Mouse (Mus musculus) megakaryocyte-erythroid progenitor cell, adult 5 weeks (primary cell): ENCODE results near the gene Kremen2. TPM values are rescaled to one million over a fixed set of nuclear protein-coding genes. Genes with fewer than 3 reads are reported as not detected.

ENCODE experiments used
- polyA plus RNA-seq: library from polyadenylated mRNA; stranded (reverse); fragments of >175 nt; gene quantifications from 2 replicates; pipeline ENCODE4 v1.2.3, GENCODE M21; 2012

The Kremen2 gene
- 0.10 and 0.19 TPM in 2 replicates for polyA plus RNA-seq

DNA sequence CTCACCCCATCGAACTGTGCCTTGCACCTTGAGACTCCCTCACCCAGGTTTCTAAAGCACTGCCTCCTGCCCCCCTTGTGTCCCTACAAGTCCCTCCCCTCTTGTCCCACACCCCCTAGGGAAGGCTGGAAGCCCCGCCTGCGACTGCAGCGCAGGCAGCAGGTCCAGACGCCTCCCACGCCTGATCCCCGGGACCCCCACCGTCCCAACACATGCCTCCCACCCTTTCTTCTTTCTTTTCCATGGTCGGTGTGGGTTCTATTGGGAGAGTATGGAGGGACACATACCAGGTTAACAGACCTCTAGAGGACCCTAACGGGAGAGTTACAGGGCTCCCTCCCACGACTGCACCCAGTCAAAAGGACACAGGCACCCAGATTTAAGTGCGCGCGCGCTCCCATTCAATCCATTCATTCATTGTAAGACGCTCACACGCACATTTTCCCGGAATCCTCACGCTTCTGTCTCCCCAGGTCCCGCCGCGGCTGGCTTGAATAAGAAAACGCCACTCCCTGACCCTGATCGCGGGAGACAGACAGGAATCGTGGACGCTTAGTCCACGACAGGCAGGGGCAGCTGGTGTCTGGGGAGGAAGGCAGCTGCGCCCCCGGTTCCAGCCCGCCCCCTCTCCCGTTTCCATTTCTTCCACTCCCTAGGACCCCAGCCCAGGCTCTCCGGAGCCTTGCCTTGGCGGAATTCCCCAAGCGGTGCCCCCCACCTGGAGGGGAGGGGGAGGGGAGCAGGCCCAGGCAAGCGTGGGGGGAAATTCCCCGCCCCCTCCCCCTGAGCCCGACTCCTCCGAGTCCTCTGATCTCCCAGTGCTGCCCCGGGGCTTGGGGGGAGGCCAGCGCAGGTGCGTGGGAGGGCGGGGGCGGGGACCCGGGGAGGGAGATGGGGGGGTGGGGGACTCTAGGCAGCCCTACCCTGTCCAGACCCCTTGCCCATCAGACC, at the start of gene Kremen2:
Gene Kremen2 (minus strand): TSS at position 533 of the 951 bp plus-strand sequence.

DNA sequence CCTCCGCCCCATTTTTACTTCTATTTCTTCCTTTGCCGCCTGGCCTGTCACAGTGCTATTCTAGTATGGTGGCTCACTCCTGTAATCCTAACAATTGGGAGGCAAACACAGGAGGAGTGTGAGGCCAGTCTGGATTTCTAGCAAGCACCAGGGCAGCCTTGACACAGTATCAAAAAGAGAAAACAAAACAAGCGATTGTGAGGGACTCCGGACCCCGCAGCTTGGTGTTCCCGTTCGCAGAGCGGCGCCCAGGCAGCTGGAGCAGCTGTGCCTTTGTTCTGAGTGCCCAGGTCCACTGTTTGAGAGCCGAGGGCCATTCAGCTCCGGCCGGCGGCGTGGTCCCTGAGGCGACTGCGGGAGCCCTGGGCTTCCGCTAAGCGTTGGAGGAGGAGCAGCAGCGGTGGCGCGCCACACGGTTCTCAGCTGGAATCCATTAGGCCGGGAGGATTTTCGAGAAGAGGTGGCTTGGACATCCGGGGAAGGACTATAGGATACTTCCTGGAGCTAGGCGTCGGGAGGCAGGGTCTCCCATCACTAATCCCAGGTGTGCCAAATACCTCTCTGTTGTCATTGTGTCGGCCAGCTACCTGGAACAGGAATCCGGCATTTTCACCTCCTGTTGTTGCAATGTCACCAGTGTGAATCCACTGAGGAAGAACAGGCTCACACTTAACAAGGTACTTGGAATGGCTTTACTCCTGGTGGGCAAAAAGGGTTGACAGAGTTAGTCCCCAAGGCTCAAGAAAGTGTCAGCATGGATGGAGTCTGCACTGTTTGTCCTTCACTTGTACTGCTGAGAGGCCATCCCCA, 44.8 kb upstream of the Kremen2 start, which contains the start of gene Srrm2:
Gene Srrm2 (plus strand): TSS at position 264 of the 810 bp plus-strand sequence.

DNA sequence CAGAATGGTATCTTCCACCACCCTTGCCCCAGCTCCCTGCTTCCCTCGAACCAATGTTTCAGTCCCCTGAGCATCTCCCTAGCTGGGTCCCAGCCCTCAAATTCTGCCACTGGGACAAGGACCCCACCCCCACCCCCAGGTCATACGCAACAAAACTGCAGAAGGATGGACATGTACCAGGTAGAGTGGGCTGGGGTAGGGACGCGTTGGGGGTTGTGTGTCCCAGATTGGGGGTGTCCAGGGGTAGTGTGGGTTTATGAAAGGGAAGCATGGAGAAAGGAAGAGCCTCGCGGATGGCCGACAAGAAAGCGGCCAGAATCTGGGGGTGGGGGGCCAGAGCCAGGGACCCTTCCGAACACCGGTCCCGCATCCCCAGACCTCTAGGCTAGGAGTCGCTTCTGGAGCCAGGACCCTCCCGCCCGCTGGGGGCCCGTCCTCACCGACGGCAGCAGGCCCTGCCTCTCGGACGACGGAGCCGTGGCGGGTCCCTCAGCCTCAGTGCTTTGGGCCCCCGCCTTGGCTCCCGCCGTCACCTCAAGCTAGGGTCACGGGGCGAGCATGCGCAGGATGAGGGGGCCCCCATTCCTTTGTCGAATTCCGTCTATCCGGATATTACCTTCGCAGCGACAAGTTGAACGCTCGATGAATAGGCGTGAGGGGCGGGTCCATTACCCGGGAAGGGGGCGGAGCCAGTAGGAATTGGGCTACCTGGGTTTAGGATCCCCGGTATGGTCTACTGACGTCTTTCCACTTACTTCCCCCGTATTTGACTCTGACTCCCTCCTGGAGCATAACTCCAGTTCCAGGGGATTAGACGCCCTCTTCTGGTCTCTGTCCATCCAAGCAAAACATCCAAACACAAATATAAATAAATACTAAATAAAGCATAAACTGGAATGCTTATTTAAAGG, 40.2 kb upstream of the Kremen2 start, which contains the start of gene Flywch2:
Gene Flywch2 (minus strand): TSS at position 521 of the 911 bp plus-strand sequence.

DNA sequence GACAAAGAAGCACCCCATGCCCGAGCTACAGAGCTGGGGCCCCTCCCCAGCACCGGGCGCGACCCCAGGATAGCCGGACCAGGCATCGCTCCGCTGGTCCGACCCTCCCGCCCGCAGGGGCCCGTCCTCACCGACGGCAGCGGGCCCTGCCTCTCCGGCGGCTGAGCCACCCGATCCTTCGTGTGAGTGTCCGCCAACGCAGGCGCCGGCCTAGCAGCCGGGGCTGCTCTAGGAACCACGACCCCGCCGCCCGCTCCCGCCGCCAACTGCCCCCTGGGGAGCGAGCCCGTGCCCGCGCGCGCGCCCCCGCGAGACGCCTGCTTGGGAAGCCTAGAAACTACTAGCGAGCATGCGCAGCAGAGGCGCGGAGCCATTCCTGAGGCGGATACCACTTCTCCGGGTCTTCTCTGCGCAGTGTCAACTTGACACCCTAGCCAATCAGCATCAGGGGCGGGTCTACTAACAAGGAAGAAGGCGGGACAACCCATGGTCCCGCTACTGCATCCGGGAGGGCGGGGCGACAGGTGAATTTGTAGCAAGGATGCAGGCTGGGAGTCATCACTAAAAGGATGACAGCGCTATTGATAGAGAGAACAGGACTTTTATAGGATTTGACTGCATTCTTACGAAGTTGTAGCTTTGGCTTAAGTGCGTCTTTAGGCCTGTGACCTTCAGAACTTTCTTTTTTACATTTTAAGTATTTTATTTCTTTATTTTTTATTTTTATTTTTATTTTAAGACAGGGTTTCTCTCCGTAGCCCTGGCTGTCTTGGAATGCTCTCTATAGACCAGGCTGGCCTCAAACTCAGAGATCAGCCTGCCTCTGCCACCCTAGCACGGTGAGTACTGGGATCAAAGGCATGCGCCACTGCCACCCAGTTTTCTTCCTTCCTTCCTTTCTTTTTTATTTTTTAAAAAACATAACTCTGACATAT, 25.9 kb upstream of the Kremen2 start, which contains the start of gene Flywch1:
Gene Flywch1 (minus strand): TSS at position 319 of the 935 bp plus-strand sequence.

DNA sequence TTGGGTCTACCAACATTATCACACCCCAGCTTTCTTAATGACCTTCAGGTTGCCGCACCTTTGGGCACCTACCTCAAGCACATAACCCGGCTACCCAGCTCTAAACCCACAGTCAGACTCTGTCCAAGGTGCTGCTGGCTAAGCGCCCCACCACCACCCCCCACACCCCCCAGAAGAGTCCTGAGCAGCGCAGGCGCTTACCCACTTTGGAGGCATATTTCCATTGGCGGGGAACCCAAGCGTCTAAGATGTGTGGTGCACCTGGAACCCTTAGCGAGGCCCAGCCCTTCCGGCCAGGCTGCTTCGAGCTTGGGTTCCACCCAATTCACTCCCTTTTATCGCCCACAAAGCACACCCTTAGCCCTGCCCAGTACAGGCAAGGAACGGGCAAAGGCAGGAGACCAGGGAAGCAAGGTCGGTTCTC, 5.0 kb downstream of the Kremen2 start, which contains the start of gene Paqr4:
Gene Paqr4 (minus strand): TSS at position 270 of the 424 bp plus-strand sequence.

DNA sequence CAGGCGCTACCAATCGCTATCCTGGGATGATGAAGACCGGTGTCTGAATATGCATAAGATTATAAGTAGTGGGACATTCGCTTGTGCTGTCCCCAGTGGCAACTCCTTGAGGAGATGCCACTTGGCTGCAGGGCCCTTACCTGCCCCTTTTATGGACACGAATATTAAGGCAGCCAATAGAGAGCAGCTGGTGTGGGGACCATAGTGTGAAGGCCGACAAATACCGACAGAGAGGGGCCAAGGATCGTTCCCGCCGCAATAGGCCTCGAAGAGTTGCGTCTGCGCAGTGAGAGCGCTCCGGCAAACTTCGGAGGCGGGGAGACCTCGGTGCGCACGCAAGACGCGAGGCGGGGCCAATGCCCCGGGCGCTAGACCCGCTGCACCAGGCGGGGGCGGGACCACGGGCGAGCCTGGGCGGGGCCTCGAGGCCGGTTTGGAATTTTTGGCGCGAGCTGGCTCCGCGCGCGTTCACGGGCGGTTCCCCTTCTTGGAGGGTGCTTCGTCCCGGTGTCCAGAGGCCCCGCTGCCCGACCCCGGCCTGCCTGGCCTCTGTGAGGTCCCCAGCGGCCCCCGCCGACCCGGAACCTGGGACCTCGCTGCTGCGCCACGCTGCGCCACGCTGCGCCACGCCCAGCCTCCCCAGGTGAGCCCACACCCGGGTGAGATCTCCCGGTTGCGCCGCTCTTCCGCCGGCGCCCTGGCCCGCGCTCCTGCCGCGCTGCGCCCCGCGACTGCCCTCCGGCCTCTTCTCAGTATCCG, 19.5 kb downstream of the Kremen2 start, which contains the start of gene Pkmyt1:
Gene Pkmyt1 (plus strand): TSS at position 338 of the 759 bp plus-strand sequence.

DNA sequence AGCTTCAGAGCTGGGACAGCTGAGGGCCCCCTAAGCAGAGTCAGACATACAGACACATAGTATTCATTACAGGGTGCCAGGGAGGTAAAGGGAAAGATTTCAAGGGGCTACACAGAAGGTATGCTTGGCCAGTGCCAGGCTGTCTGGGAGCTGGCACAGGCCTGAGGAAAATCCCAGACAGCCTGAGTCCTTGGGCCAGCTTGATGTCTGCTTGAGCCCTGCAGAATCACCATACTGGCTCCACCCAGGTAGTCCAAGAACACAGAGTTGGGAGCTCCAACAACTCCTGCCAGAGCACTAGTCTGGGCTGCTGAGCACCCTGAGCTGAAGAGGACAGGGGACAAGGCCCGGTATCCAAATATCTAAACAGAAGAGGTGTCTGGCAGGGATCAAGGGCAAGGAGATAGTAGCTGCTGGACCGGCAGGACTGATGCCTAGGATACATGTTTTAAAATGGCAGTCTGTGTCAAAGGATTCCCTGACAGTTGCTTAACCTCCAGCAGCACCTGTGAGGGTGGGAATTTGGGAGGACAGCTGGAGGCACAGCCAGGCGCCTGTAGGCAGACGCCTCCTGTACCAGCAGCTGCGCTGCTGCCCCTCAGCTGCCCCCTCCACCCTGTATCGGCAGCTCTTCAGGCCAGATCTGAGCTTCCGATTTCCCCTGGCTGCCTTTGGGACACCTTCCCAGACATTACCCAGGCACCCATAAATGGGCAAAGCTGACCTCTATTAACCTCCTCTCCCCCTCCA, 23.1 kb downstream of the Kremen2 start, which contains the start of gene 1520401A03Rik:
Gene 1520401A03Rik (minus strand): TSS at position 408 of the 750 bp plus-strand sequence.

Other genes with a start within 250 kb of the Kremen2 start
- 14.9 and 16.4 TPM in 2 replicates for gene Zfp213, start 181.6 kb downstream of the Kremen2 start, polyA plus RNA-seq
- gene Zfp13, start 146.3 kb downstream of the Kremen2 start, polyA plus RNA-seq = 0.21 and 0.53 TPM in 2 replicates
- gene Zscan10, start 145.0 kb downstream of the Kremen2 start, polyA plus RNA-seq = 0.04 TPM in 1 of 2 replicates, not detected in the other
- 3.6 and 6.2 TPM in 2 replicates for gene Mmp25, start 100.6 kb downstream of the Kremen2 start, polyA plus RNA-seq
- gene Bicdl2, start 85.3 kb downstream of the Kremen2 start, polyA plus RNA-seq = 0.12 TPM in 1 of 2 replicates, not detected in the other
- gene Hcfc1r1, start 72.2 kb downstream of the Kremen2 start, polyA plus RNA-seq = 198 and 201 TPM in 2 replicates
- gene Thoc6, start 72.0 kb downstream of the Kremen2 start, polyA plus RNA-seq = 85.4 and 101 TPM in 2 replicates
- gene Tnfrsf12a, start 68.4 kb downstream of the Kremen2 start, polyA plus RNA-seq = 59.9 and 90.1 TPM in 2 replicates
- not detected in 2 replicates for gene Cldn6, start 66.6 kb downstream of the Kremen2 start, polyA plus RNA-seq
- not detected in 2 replicates for gene Cldn9, start 61.8 kb downstream of the Kremen2 start, polyA plus RNA-seq
- gene 1520401A03Rik, start 23.1 kb downstream of the Kremen2 start, polyA plus RNA-seq = 0.04 TPM in 1 of 2 replicates, not detected in the other
- gene Pkmyt1, start 19.5 kb downstream of the Kremen2 start, polyA plus RNA-seq = 234 and 248 TPM in 2 replicates
- gene Paqr4, start 5.0 kb downstream of the Kremen2 start, polyA plus RNA-seq = 6.6 and 11.9 TPM in 2 replicates
- gene Flywch1, start 25.8 kb upstream of the Kremen2 start, polyA plus RNA-seq = 48.3 and 66.6 TPM in 2 replicates
- 13.9 and 18.9 TPM in 2 replicates for gene Flywch2, start 40.2 kb upstream of the Kremen2 start, polyA plus RNA-seq
- gene Srrm2, start 44.7 kb upstream of the Kremen2 start, polyA plus RNA-seq = 226 and 408 TPM in 2 replicates
- gene Elob, start 83.3 kb upstream of the Kremen2 start, polyA plus RNA-seq = 607 and 611 TPM in 2 replicates
- gene Prss33, start 90.2 kb upstream of the Kremen2 start, polyA plus RNA-seq = not detected in 2 replicates
- gene Prss32, start 98.0 kb upstream of the Kremen2 start, polyA plus RNA-seq = not detected in 2 replicates
- not detected in 2 replicates for gene Prss41, start 98.3 kb upstream of the Kremen2 start, polyA plus RNA-seq
- not detected in 2 replicates for gene Prss21, start 122.2 kb upstream of the Kremen2 start, polyA plus RNA-seq
- gene Dcpp1, start 135.0 kb upstream of the Kremen2 start, polyA plus RNA-seq = not detected in 2 replicates
- not detected in 2 replicates for gene Dcpp2, start 135.0 kb upstream of the Kremen2 start, polyA plus RNA-seq
- gene Dcpp3, start 171.6 kb upstream of the Kremen2 start, polyA plus RNA-seq = not detected in 2 replicates
- gene Sbp, start 195.8 kb upstream of the Kremen2 start, polyA plus RNA-seq = not detected in 2 replicates
- not detected in 2 replicates for gene Sbpl, start 209.4 kb upstream of the Kremen2 start, polyA plus RNA-seq
- 0.25 and 0.40 TPM in 2 replicates for gene Prss30, start 234.7 kb upstream of the Kremen2 start, polyA plus RNA-seq